Mouse (Mus musculus) spleen, adult 2 months (tissue): ENCODE results near the gene Foxc1. TPM values are rescaled to one million over a fixed set of nuclear protein-coding genes. Genes with fewer than 3 reads are reported as not detected.
A peak's percentile ranks its signal among the peaks of the same experiment; 100 is the strongest.

Experiments used
- DNase-seq, 2 experiments: peaks; one replicate each; pipeline versions ENCODE4 v3.0.0 to v3.0.0-alpha.2; 2012 to 2021; ENCODE audit warnings: low spot score in 2 of 2, low read depth in 1 of 2
- H3K27ac ChIP-seq: fragments of 200-500 bp; 2 replicates; pipeline ENCODE4 v1.5.1; 2012; ENCODE audit warnings: low read length, inconsistent platforms; ENCODE audit not compliant: insufficient read depth
- H3K27me3 ChIP-seq: fragments of 200-500 bp; 2 replicates; pipeline ENCODE4 v1.6.1; 2012; ENCODE audit warnings: mild to moderate bottlenecking, moderate library complexity, low read length, inconsistent platforms; ENCODE audit not compliant: control insufficient read depth, insufficient read depth
- H3K36me3 ChIP-seq: fragments of 200-500 bp; 2 replicates; pipeline ENCODE4 v1.6.1; 2012; ENCODE audit warnings: mild to moderate bottlenecking, low read length, inconsistent platforms; ENCODE audit not compliant: control insufficient read depth, insufficient read depth
- H3K4me1 ChIP-seq: fragments of 200-500 bp; 2 replicates; pipeline ENCODE4 v1.6.1; 2011; ENCODE audit warnings: inconsistent platforms; ENCODE audit not compliant: control insufficient read depth, insufficient read depth, insufficient read length
- H3K4me3 ChIP-seq: fragments of 200-500 bp; 2 replicates; pipeline ENCODE4 v1.5.1; 2011; ENCODE audit warnings: mild to moderate bottlenecking, inconsistent platforms; ENCODE audit not compliant: insufficient read depth, insufficient read length; ENCODE audit errors: extremely low read depth
- CTCF ChIP-seq: fragments of 200-500 bp; IDR thresholded peaks from 2 replicates; pipeline ENCODE4 v1.5.1; 2011; ENCODE audit warnings: mild to moderate bottlenecking, inconsistent platforms; ENCODE audit not compliant: insufficient read depth, insufficient read length, insufficient replicate concordance; ENCODE audit errors: extremely low read depth
- POLR2A ChIP-seq: fragments of 200-500 bp; IDR thresholded peaks from 2 replicates; pipeline ENCODE4 v1.6.1; 2011; ENCODE audit warnings: low read depth, low read length, inconsistent platforms
- WGBS: fragments of 180-500 bp; shearing (Covaris S2); methylation state at CpG from one replicate; pipeline ENCODE4 v1.1.7; 2018; 5-methylcytosine and 5-hydroxymethylcytosine counted together
- polyA plus RNA-seq: library from polyadenylated mRNA; depleted of rRNA; stranded (reverse); fragments of >200 nt; gene quantifications from 2 replicates; pipeline ENCODE4 v1.2.3, GENCODE M21; 2012

The Foxc1 gene
- polyA plus RNA-seq, 1 experiment: 0.26 TPM

- no peak for DNase-seq
- no peak overlapping the region for H3K27ac ChIP-seq
- TF ChIP-seq CTCF: no peak
- no peak for TF ChIP-seq POLR2A
- peaks cover 18% of the 10 kb centered on the region for H3K4me1 ChIP-seq
- WGBS: 12% methylated on average over 33 of the region's 34 CpGs
- H3K36me3 ChIP-seq: no peaks in the 10 kb centered on the region
- H3K27me3 ChIP-seq: peaks cover 55% of the 10 kb centered on the region
- H3K4me3 ChIP-seq: peak overlapping the region; percentile 50; the same call in 1 of the 2 replicates
Observed at GRCm38 (mm10) chr13:31805831-31806427, 504 bp upstream of the Foxc1 start.

- peaks cover 58% of the 10 kb centered on the region for H3K27me3 ChIP-seq
- H3K36me3 ChIP-seq: no peaks in the 10 kb centered on the region
- DNase-seq: no peak
- WGBS: under 1% methylated on average over 96 of the region's 101 CpGs
- peaks cover 16% of the 10 kb centered on the region for H3K4me1 ChIP-seq
- peak overlapping the region; percentile 50; the same call in 1 of the 2 replicates for H3K4me3 ChIP-seq
- H3K27ac ChIP-seq: no peak overlapping the region
- TF ChIP-seq CTCF: no peak
- TF ChIP-seq POLR2A: no peak
Observed at GRCm38 (mm10) chr13:31806890-31807735, 680 bp downstream of the Foxc1 start.

GRCm38 (mm10) chr13:31807736-31808115 lies 1.3 kb downstream of the Foxc1 start:
- no peak for DNase-seq
- TF ChIP-seq POLR2A (no peak), CTCF (no peak)
- no peaks in the 10 kb centered on the region for H3K36me3 ChIP-seq
- WGBS: 2% methylated on average over 45 of the region's 47 CpGs
- H3K4me3 ChIP-seq: peak overlapping the region; percentile 50; the same call in 1 of the 2 replicates
- peaks cover 57% of the 10 kb centered on the region for H3K27me3 ChIP-seq
- H3K4me1 ChIP-seq: peaks cover 16% of the 10 kb centered on the region
- H3K27ac ChIP-seq: no peak overlapping the region

- no peak for TF ChIP-seq POLR2A
- no peak overlapping the region for H3K27ac ChIP-seq
- WGBS: 3% methylated on average over 67 of the region's 73 CpGs
- peaks cover 52% of the 10 kb centered on the region for H3K27me3 ChIP-seq
- H3K36me3 ChIP-seq: no peaks in the 10 kb centered on the region
- DNase-seq: no peak
- H3K4me1 ChIP-seq: peaks cover 16% of the 10 kb centered on the region
- peak overlapping the region; percentile 34 for H3K4me3 ChIP-seq
Observed at GRCm38 (mm10) chr13:31808116-31808803, 1.8 kb downstream of the Foxc1 start.

GRCm38 (mm10) chr13:31808804-31809420 lies 2.5 kb downstream of the Foxc1 start:
- 16% methylated on average over 16 of the region's 16 CpGs for WGBS
- Histone ChIP-seq H3K27ac (no peak overlapping the region), H3K4me3 (peak overlapping the region; percentile 34)

GRCm38 (mm10) chr13:31809701-31810100 lies 3.3 kb downstream of the Foxc1 start:
- Histone ChIP-seq H3K27ac (no peak overlapping the region), H3K27me3 (peaks cover 42% of the 10 kb centered on the region), H3K4me3 (no peak overlapping the region), H3K4me1 (peaks cover 16% of the 10 kb centered on the region), H3K36me3 (no peaks in the 10 kb centered on the region)
- DNase-seq: no peak
- WGBS: 30% methylated on average over 6 of the region's 6 CpGs
- TF ChIP-seq CTCF (no peak), POLR2A (no peak)

More at GRCm38 (mm10) chr13:31808804-31809420, 2.5 kb downstream of the Foxc1 start:
- TF ChIP-seq POLR2A: no peak
- no peak for TF ChIP-seq CTCF
- no peak for DNase-seq
- Histone ChIP-seq H3K36me3 (no peaks in the 10 kb centered on the region), H3K4me1 (peaks cover 16% of the 10 kb centered on the region), H3K27me3 (peaks cover 46% of the 10 kb centered on the region)
